Mouse (Mus musculus) left cerebral cortex, adult 6 months (tissue): ENCODE data around the gene Olfr229. TPM values are rescaled to one million over a fixed set of nuclear protein-coding genes. Genes with fewer than 3 reads are reported as not detected.

Experiments
- long read RNA-seq, 2 experiments: library from polyadenylated mRNA; unstranded; transcript quantifications; one replicate each; pipeline ENCODE4 v2.0.0; 2019 to 2020
- polyA plus RNA-seq: library from polyadenylated mRNA; unstranded; fragments of <200 nt; fragmentation: Nextera tagmentation; gene quantifications from 2 replicates; pipeline ENCODE4 v1.2.3, GENCODE M21; 2021

Olfr229 gene
- not detected in 2 replicates for polyA plus RNA-seq
- long read RNA-seq, experiment 1 = 0 reads
- long read RNA-seq, experiment 2 = 0 reads

GRCm38 (mm10) chr9:39907036-39907435, at the start of gene Olfr229:
TSS of gene Olfr229 (plus strand) at chr9:39907336.

GRCm38 (mm10) chr9:39866122-39866521, 41.0 kb upstream of the Olfr229 start, which contains the start of gene Olfr972:
TSS of gene Olfr972 (plus strand) at chr9:39866422.

GRCm38 (mm10) chr9:39937201-39937600, 30.1 kb downstream of the Olfr229 start, which contains the start of gene Olfr974:
TSS of gene Olfr974 (plus strand) at chr9:39937501.

GRCm38 (mm10) chr9:39951946-39952345, 44.8 kb downstream of the Olfr229 start, which contains the start of gene Olfr975:
TSS of gene Olfr975 (minus strand) at chr9:39952046.

GRCm38 (mm10) chr9:39961033-39961432, 53.9 kb downstream of the Olfr229 start, which contains the start of gene Olfr976:
TSS of gene Olfr976 (minus strand) at chr9:39961133.

Other genes with a start within 250 kb of the Olfr229 start
- not detected in 2 replicates for gene Olfr963, start 240.1 kb upstream of the Olfr229 start, polyA plus RNA-seq
- gene Olfr149, start 200.2 kb upstream of the Olfr229 start, polyA plus RNA-seq = not detected in 2 replicates
- not detected in 2 replicates for gene Olfr965, start 196.0 kb upstream of the Olfr229 start, polyA plus RNA-seq
- gene Olfr150, start 176.4 kb upstream of the Olfr229 start, polyA plus RNA-seq = not detected in 2 replicates
- not detected in 2 replicates for gene Olfr967, start 161.1 kb upstream of the Olfr229 start, polyA plus RNA-seq
- gene Olfr968, start 124.1 kb upstream of the Olfr229 start, polyA plus RNA-seq = not detected in 2 replicates
- not detected in 2 replicates for gene Olfr969, start 116.4 kb upstream of the Olfr229 start, polyA plus RNA-seq
- not detected in 2 replicates for gene Olfr970, start 98.5 kb upstream of the Olfr229 start, polyA plus RNA-seq
- not detected in 2 replicates for gene Olfr971, start 70.5 kb upstream of the Olfr229 start, polyA plus RNA-seq
- not detected in 2 replicates for gene Olfr972, start 40.9 kb upstream of the Olfr229 start, polyA plus RNA-seq
- gene Olfr974, start 30.2 kb downstream of the Olfr229 start, polyA plus RNA-seq = not detected in 2 replicates
- gene Olfr975, start 44.7 kb downstream of the Olfr229 start, polyA plus RNA-seq = not detected in 2 replicates
- not detected in 2 replicates for gene Olfr976, start 53.8 kb downstream of the Olfr229 start, polyA plus RNA-seq
- not detected in 2 replicates for gene Olfr978, start 84.8 kb downstream of the Olfr229 start, polyA plus RNA-seq
- gene Olfr979, start 96.1 kb downstream of the Olfr229 start, polyA plus RNA-seq = not detected in 2 replicates
- not detected in 2 replicates for gene Olfr980, start 102.2 kb downstream of the Olfr229 start, polyA plus RNA-seq
- not detected in 2 replicates for gene Olfr981, start 114.1 kb downstream of the Olfr229 start, polyA plus RNA-seq
- not detected in 2 replicates for gene Olfr982, start 166.5 kb downstream of the Olfr229 start, polyA plus RNA-seq
- gene Olfr983, start 186.3 kb downstream of the Olfr229 start, polyA plus RNA-seq = not detected in 2 replicates
- not detected in 2 replicates for gene Olfr984, start 206.9 kb downstream of the Olfr229 start, polyA plus RNA-seq
- gene Olfr985, start 222.8 kb downstream of the Olfr229 start, polyA plus RNA-seq = not detected in 2 replicates
- not detected in 2 replicates for gene Tmem225, start 240.8 kb downstream of the Olfr229 start, polyA plus RNA-seq